Mouse (Mus musculus): ENCODE results near the gene Rwdd2b. TPM values are rescaled to one million over a fixed set of nuclear protein-coding genes. Genes with fewer than 3 reads are reported as not detected.

Rwdd2b gene
- total and polyA plus RNA-seq, 3 experiments, result 11.3 to 17.2 TPM; not detected in 1

- Histone ChIP-seq H3K9ac (ENCODE audit: control insufficient read depth, low read depth, low read length, poor library complexity, severe bottlenecking) (no peak overlapping the region), H3K36me3 (ENCODE audit: control insufficient read depth in 1 of 2, insufficient read depth in 2 of 2, low read length in 2 of 2) (peaks cover 2 to 48% of the 10 kb centered on the region in 2 experiments), H3K27ac (ENCODE audit: control insufficient read depth, low read depth, low read length) (no peak overlapping the region), H3K4me1 (ENCODE audit: control insufficient read depth in 1 of 2, insufficient read depth in 2 of 2, low read length in 2 of 2) (no peaks in the 10 kb centered on the region), H3K27me3 (ENCODE audit: control insufficient read depth in 1 of 2, insufficient read depth in 2 of 2, low read length in 2 of 2) (no peaks in the 10 kb centered on the region), H3K4me3 (ENCODE audit: control insufficient read depth in 1 of 2, insufficient read depth in 1 of 2, low read depth in 2 of 2, low read length in 2 of 2) (no peak overlapping the region), H3K79me2 (ENCODE audit: control insufficient read depth, insufficient read depth, low read length, poor library complexity) (peaks cover 5% of the 10 kb centered on the region; the same call in 1 of the 2 replicates), H3K9me3 (replicated peaks; ENCODE audit: insufficient read depth, low read length) (no peaks in the 10 kb centered on the region)
- no peak for DNase-seq (ENCODE audit: low read depth, low spot score)
- TF ChIP-seq POLR2A (IDR thresholded peaks at IDR 0.05; ENCODE audit: control insufficient read depth in 1 of 2, insufficient read depth in 1 of 2, low read depth in 1 of 2, low read length in 2 of 2, poor library complexity in 1 of 2) (0 out of 4 replicates have a peak, but pooled peaks of 1 of the 2 experiments have one; percentile 28), TBP (IDR thresholded peaks at IDR 0.05; ENCODE audit: low read depth, low read length) (no peak), POLR2AphosphoS2 (IDR thresholded peaks at IDR 0.05; ENCODE audit: low read length) (peak; percentile 14; the same call in 1 of the 2 replicates)
Measured at GRCm38 (mm10) chr16:87484367-87484766, 44.0 kb upstream of the Rwdd2b start.

DNA sequence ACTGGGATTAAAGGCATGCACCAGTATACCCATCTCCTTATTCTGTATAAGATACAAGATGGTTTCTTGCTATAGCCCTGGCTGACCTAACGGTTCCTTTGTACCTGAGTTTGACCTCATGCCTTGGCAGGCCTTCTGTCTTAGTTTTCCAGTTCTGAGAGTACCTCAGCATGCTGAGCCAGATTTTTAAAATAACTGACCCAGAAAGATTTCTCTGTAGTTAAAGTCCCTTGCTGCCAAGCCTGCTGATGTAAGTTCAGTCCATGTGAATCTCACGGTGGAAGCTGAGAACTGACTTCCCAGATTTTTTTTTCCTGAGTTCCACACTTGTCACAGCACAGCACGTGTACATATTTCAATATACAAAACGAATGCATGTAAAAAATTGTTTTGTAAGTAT is 30.2 kb upstream of the Rwdd2b start:
- no peak for DNase-seq (ENCODE audit: low read depth, low spot score)
- Histone ChIP-seq H3K4me1 (ENCODE audit: control insufficient read depth in 1 of 2, insufficient read depth in 2 of 2, low read length in 2 of 2) (no peaks in the 10 kb centered on the region), H3K79me2 (ENCODE audit: control insufficient read depth, insufficient read depth, low read length, poor library complexity) (no peaks in the 10 kb centered on the region), H3K27ac (ENCODE audit: control insufficient read depth, low read depth, low read length) (no peak overlapping the region), H3K27me3 (ENCODE audit: control insufficient read depth in 1 of 2, insufficient read depth in 2 of 2, low read length in 2 of 2) (no peaks in the 10 kb centered on the region), H3K9me3 (replicated peaks; ENCODE audit: insufficient read depth, low read length) (no peaks in the 10 kb centered on the region), H3K36me3 (ENCODE audit: control insufficient read depth in 1 of 2, insufficient read depth in 2 of 2, low read length in 2 of 2) (peaks cover 0 to 49% of the 10 kb centered on the region in 2 experiments; a peak in 2 of 4 replicates), H3K4me3 (ENCODE audit: control insufficient read depth in 1 of 2, insufficient read depth in 1 of 2, low read depth in 2 of 2, low read length in 2 of 2) (no peak overlapping the region), H3K9ac (ENCODE audit: control insufficient read depth, low read depth, low read length, poor library complexity, severe bottlenecking) (no peak overlapping the region)
- TF ChIP-seq MEF2A (IDR thresholded peaks at IDR 0.05; ENCODE audit: extremely low read depth, insufficient replicate concordance, low read depth, low read length, poor library complexity, severe bottlenecking), result no peak
- no peak for TF ChIP-seq BHLHE40 (IDR thresholded peaks at IDR 0.05; ENCODE audit: borderline replicate concordance, low read depth, low read length)
- TF ChIP-seq HCFC1 (IDR thresholded peaks at IDR 0.05; ENCODE audit: low read depth, low read length), result no peak
- no peak for TF ChIP-seq USF2 (IDR thresholded peaks at IDR 0.05; ENCODE audit: borderline replicate concordance in 1 of 2, insufficient read depth in 1 of 2, low read depth in 1 of 2, low read length in 2 of 2)
- no peak for TF ChIP-seq TAL1 (IDR thresholded peaks at IDR 0.05; ENCODE audit: low read length)
- no peak for TF ChIP-seq NRF1 (IDR thresholded peaks at IDR 0.05; ENCODE audit: insufficient read depth, low read depth, low read length, poor library complexity, severe bottlenecking)
- TF ChIP-seq CTCF (IDR thresholded peaks at IDR 0.05 in 2 of 3, conservative IDR thresholded peaks at IDR 0.05 in 1 of 3; ENCODE audit: control insufficient read depth in 1 of 3, insufficient read depth in 1 of 3, low read depth in 2 of 3, low read length in 3 of 3, poor library complexity in 1 of 3, severe bottlenecking in 1 of 3), result no peak
- TF ChIP-seq POLR2AphosphoS5 (IDR thresholded peaks at IDR 0.05; ENCODE audit: borderline replicate concordance, low read depth, low read length), result no peak
- no peak for TF ChIP-seq E2F4 (IDR thresholded peaks at IDR 0.05; ENCODE audit: borderline replicate concordance, low read depth, low read length)
- no peak for TF ChIP-seq ZKSCAN1 (IDR thresholded peaks at IDR 0.05; ENCODE audit: low read depth, low read length)
- TF ChIP-seq NELFE (IDR thresholded peaks at IDR 0.05; ENCODE audit: low read depth, low read length), result no peak
- TF ChIP-seq MAZ (IDR thresholded peaks at IDR 0.05; ENCODE audit: low read depth, low read length), result no peak
- TF ChIP-seq KAT2A (conservative IDR thresholded peaks at IDR 0.05; ENCODE audit: low read depth, low read length), result no peak
- TF ChIP-seq SMC3 (IDR thresholded peaks at IDR 0.05; ENCODE audit: low read depth, low read length), result no peak
- TF ChIP-seq RCOR1 (IDR thresholded peaks at IDR 0.05; ENCODE audit: low read depth, low read length), result no peak
- no peak for TF ChIP-seq USF1 (IDR thresholded peaks at IDR 0.05; ENCODE audit: low read depth, low read length)
- TF ChIP-seq EP300 (IDR thresholded peaks at IDR 0.05; ENCODE audit: low read depth in 1 of 2, low read length in 2 of 2), result no peak
- no peak for TF ChIP-seq MYB (IDR thresholded peaks at IDR 0.05; ENCODE audit: low read depth, low read length)
- no peak for TF ChIP-seq RAD21 (IDR thresholded peaks at IDR 0.05; ENCODE audit: low read depth, low read length)
